Mouse (Mus musculus) CH12.LX (cell line): ENCODE results near the gene Rgs19. TPM values are rescaled to one million over a fixed set of nuclear protein-coding genes. Genes with fewer than 3 reads are reported as not detected.

ENCODE experiments used
- DNase-seq: peaks from one replicate; pipeline ENCODE4 v3.0.0-alpha.2; 2013; ENCODE audit errors: extremely low read depth
- H3K27ac ChIP-seq: 2 replicates; pipeline ENCODE4 v1.5.1; 2012; ENCODE audit warnings: low read depth, mild to moderate bottlenecking, control low read depth, moderate library complexity; ENCODE audit not compliant: insufficient read depth
- H3K27me3 ChIP-seq: replicated peaks from 2 replicates; pipeline ENCODE3; 2012; ENCODE audit warnings: inconsistent platforms
- H3K36me3 ChIP-seq, 2 experiments: replicated peaks in 1 of 2; 2 replicates each; pipeline versions ENCODE3 to v1.6.1; 2012; ENCODE audit warnings: inconsistent platforms in 1 of 2, low read length in 1 of 2, mild to moderate bottlenecking in 1 of 2, mixed read lengths in 1 of 2, moderate library complexity in 1 of 2; ENCODE audit not compliant: control insufficient read depth in 1 of 2, insufficient read depth in 1 of 2
- H3K4me1 ChIP-seq, 2 experiments: 2 replicates each; pipeline ENCODE4 v1.6.1; 2012; ENCODE audit warnings: inconsistent platforms in 1 of 2, moderate library complexity in 1 of 2; ENCODE audit not compliant: insufficient read depth in 2 of 2, control insufficient read depth in 1 of 2
- H3K4me2 ChIP-seq: 2 replicates; pipeline ENCODE4 v1.6.1; 2012; ENCODE audit warnings: low read depth, mild to moderate bottlenecking, control low read depth; ENCODE audit not compliant: poor library complexity, insufficient read depth, severe bottlenecking
- H3K4me3 ChIP-seq, 3 experiments: fragments of 150-350 bp in 1 of 3; sonication (generic) in 1 of 3; replicated peaks in 1 of 3; 2 replicates each; pipeline versions ENCODE3 to v1.5.1; 2011 to 2012; ENCODE audit warnings: low read depth in 2 of 3, low read length in 2 of 3, mild to moderate bottlenecking in 2 of 3, moderate library complexity in 2 of 3, control low read depth in 1 of 3, improper control_type of control experiment in 1 of 3, inconsistent platforms in 1 of 3, mixed read lengths in 1 of 3; ENCODE audit not compliant: poor library complexity in 1 of 3
- H3K79me2 ChIP-seq: replicated peaks from 2 replicates; pipeline ENCODE4 v1.6.1; 2012; ENCODE audit warnings: mild to moderate bottlenecking, moderate library complexity; ENCODE audit not compliant: control insufficient read depth, poor library complexity, insufficient read depth, severe bottlenecking; ENCODE audit errors: extremely low read depth
- H3K9ac ChIP-seq: 2 replicates; pipeline ENCODE4 v1.6.1; 2012; ENCODE audit warnings: low read depth, mild to moderate bottlenecking, control low read depth, moderate library complexity; ENCODE audit not compliant: insufficient read depth
- H3K9me3 ChIP-seq: replicated peaks from 2 replicates; pipeline ENCODE3; 2012; ENCODE audit warnings: low read length, inconsistent platforms, mixed read lengths
- CHD1 ChIP-seq: IDR thresholded peaks from 2 replicates; pipeline ENCODE4 v1.6.1; 2012; ENCODE audit warnings: low read depth, low read length, improper control_type of control experiment, inconsistent platforms
- CTCF ChIP-seq, 2 experiments: IDR thresholded peaks in 1 of 2; conservative IDR thresholded peaks in 1 of 2; 2 replicates each; pipeline ENCODE4 v1.5.1; 2011 to 2012; ENCODE audit warnings: low read depth in 2 of 2, low read length in 2 of 2, improper control_type of control experiment in 1 of 2, inconsistent platforms in 1 of 2, mild to moderate bottlenecking in 1 of 2, moderate library complexity in 1 of 2
- E2F4 ChIP-seq: IDR thresholded peaks from 2 replicates; pipeline ENCODE4 v1.6.1; 2011; ENCODE audit warnings: low read depth, low read length, improper control_type of control experiment; ENCODE audit not compliant: insufficient replicate concordance
- ELF1 ChIP-seq: IDR thresholded peaks from 2 replicates; pipeline ENCODE4 v1.6.1; 2014; ENCODE audit warnings: low read depth, mild to moderate bottlenecking, inconsistent platforms, low read length, improper control_type of control experiment
- ETS1 ChIP-seq: conservative IDR thresholded peaks from 2 replicates; pipeline ENCODE4 v1.6.1; 2012; ENCODE audit warnings: low read depth, mild to moderate bottlenecking, inconsistent platforms, low read length, improper control_type of control experiment, moderate library complexity
- GABPA ChIP-seq: IDR thresholded peaks from 2 replicates; pipeline ENCODE4 v1.6.1; 2012; ENCODE audit warnings: low read depth, low read length, improper control_type of control experiment, inconsistent platforms; ENCODE audit not compliant: insufficient replicate concordance
- IRF4 ChIP-seq: IDR thresholded peaks from 2 replicates; pipeline ENCODE4 v1.6.1; 2014; ENCODE audit warnings: low read depth, mild to moderate bottlenecking, inconsistent platforms, low read length, improper control_type of control experiment
- KAT2A ChIP-seq: IDR thresholded peaks from 2 replicates; pipeline ENCODE4 v1.6.1; 2012; ENCODE audit warnings: low read length, improper control_type of control experiment, inconsistent platforms; ENCODE audit not compliant: insufficient replicate concordance
- MAFK ChIP-seq: IDR thresholded peaks from 2 replicates; pipeline ENCODE4 v1.6.1; 2011; ENCODE audit warnings: low read length, improper control_type of control experiment; ENCODE audit not compliant: insufficient replicate concordance
- MEF2A ChIP-seq: IDR thresholded peaks from 2 replicates; pipeline ENCODE4 v1.6.1; 2014; ENCODE audit warnings: low read depth, mild to moderate bottlenecking, inconsistent platforms, low read length, improper control_type of control experiment, borderline replicate concordance
- MXI1 ChIP-seq: IDR thresholded peaks from 2 replicates; pipeline ENCODE4 v1.6.1; 2011; ENCODE audit warnings: mild to moderate bottlenecking, low read depth, low read length, improper control_type of control experiment
- MYC ChIP-seq: IDR thresholded peaks from 2 replicates; pipeline ENCODE4 v1.6.1; 2011; ENCODE audit warnings: low read depth, mild to moderate bottlenecking, improper control_type of control experiment, low read length
- NRF1 ChIP-seq: IDR thresholded peaks from 2 replicates; pipeline ENCODE4 v1.6.1; 2014; ENCODE audit warnings: low read depth, mild to moderate bottlenecking, inconsistent platforms, low read length, improper control_type of control experiment, moderate library complexity
- PAX5 ChIP-seq: IDR thresholded peaks from 2 replicates; pipeline ENCODE4 v1.6.1; 2012; ENCODE audit warnings: low read length, inconsistent platforms, mixed read lengths
- POLR2A ChIP-seq: IDR thresholded peaks from 2 replicates; pipeline ENCODE4 v1.6.1; 2011; ENCODE audit warnings: low read depth, mild to moderate bottlenecking, improper control_type of control experiment, low read length
- RAD21 ChIP-seq: IDR thresholded peaks from 2 replicates; pipeline ENCODE4 v1.6.1; 2011; ENCODE audit warnings: low read depth, mild to moderate bottlenecking, low read length, improper control_type of control experiment, moderate library complexity
- RCOR1 ChIP-seq: conservative IDR thresholded peaks from 2 replicates; pipeline ENCODE4 v1.6.1; 2012; ENCODE audit warnings: low read depth, mild to moderate bottlenecking, inconsistent platforms, low read length, improper control_type of control experiment
- SIN3A ChIP-seq: IDR thresholded peaks from 2 replicates; pipeline ENCODE4 v1.6.1; 2012; ENCODE audit warnings: low read length, improper control_type of control experiment, inconsistent platforms
- SMC3 ChIP-seq: IDR thresholded peaks from 2 replicates; pipeline ENCODE4 v1.6.1; 2011; ENCODE audit warnings: low read depth, low read length, improper control_type of control experiment
- TCF12 ChIP-seq: IDR thresholded peaks from 2 replicates; pipeline ENCODE4 v1.6.1; 2014; ENCODE audit warnings: low read depth, mild to moderate bottlenecking, inconsistent platforms, low read length, improper control_type of control experiment
- USF1 ChIP-seq: IDR thresholded peaks from 2 replicates; pipeline ENCODE4 v1.6.1; 2014; ENCODE audit warnings: low read depth, mild to moderate bottlenecking, inconsistent platforms, low read length, improper control_type of control experiment
- USF2 ChIP-seq: conservative IDR thresholded peaks from 2 replicates; pipeline ENCODE4 v1.6.1; 2011; ENCODE audit warnings: low read depth, low read length, improper control_type of control experiment
- ZC3H11A ChIP-seq: IDR thresholded peaks from 2 replicates; pipeline ENCODE4 v1.6.1; 2012; ENCODE audit warnings: low read depth, mild to moderate bottlenecking, inconsistent platforms, low read length, improper control_type of control experiment
- ZMIZ1 ChIP-seq: IDR thresholded peaks from 2 replicates; pipeline ENCODE4 v1.6.1; 2012; ENCODE audit warnings: low read depth, mild to moderate bottlenecking, inconsistent platforms, low read length, improper control_type of control experiment
- ZNF384 ChIP-seq: IDR thresholded peaks from 2 replicates; pipeline ENCODE4 v1.6.1; 2012; ENCODE audit warnings: low read depth, low read length, improper control_type of control experiment, inconsistent platforms
- dilution Hi-C: fragments of 300-500 bp; cut with MboI; formaldehyde crosslinking; loops from 2 replicates; pipeline ENCODE4 v1.14.3; 2020; ENCODE audit warnings: low sequenced_read_pairs; ENCODE audit not compliant: extremely low pct_unique_long_range_greater_than_20kb, extremely low pct_ligation_motif_present
- in situ Hi-C: fragments of 300-500 bp; cut with MboI; formaldehyde crosslinking; loops from 3 replicates; pipeline ENCODE4 v1.14.3; 2019; ENCODE audit warnings: low sequenced_read_pairs, low pct_ligation_motif_present, low pct_unique_long_range_greater_than_20kb, mixed read lengths
- polyA plus RNA-seq: library from polyadenylated mRNA; unstranded; fragments of >175 nt; gene quantifications from 2 replicates; pipeline ENCODE4 v1.2.1, GENCODE M21; 2012; ENCODE audit warnings: low read depth; ENCODE audit not compliant: insufficient read length
- total RNA-seq, 2 experiments: library from RNA; depleted of rRNA; stranded (reverse); fragments of 300-350 nt in 1 of 2; fragments of >200 nt in 1 of 2; gene quantifications; 2 replicates each; pipeline ENCODE4 v1.2.3; 2012 to 2014

Rgs19 gene
- total and polyA plus RNA-seq, 3 experiments, result 50.2 to 159 (median 67.0) TPM

DNA sequence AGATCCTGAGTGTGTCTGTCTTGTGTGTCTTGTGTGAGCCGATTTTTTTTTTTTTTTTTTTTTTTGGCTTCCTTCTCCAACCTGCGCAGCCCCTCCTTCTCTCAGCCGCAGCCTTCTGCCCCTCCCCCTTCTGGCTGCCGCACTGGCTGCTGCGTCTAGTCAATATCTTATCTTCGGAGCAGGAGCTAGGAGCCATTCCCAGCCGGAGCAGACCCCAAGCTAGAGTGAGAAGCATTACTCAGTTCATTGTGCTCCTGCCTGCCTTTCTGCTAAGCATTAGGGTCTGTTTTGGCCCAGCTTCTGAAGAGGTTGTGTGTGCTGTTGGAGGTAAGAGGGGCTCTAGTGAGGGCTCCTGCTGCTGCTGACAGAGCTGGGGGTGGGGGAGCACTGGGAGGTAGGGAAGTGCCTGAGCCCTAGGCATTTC is 21.1 kb upstream of the Rgs19 start, which contains the start of gene Oprl1:
Gene Oprl1 (plus strand): TSS at position 114 of the 424 bp plus-strand sequence.
- peak within 1 kb of the TSS; percentile 44 for H3K4me2 ChIP-seq
- H3K27ac ChIP-seq, result no peak within 1 kb of the TSS
- no peaks in the 10 kb centered on the region for H3K36me3 ChIP-seq
- no peaks in the 10 kb centered on the region for H3K79me2 ChIP-seq
- peaks cover 52% of the 10 kb centered on the region for H3K27me3 ChIP-seq
- dilution Hi-C loops (no loop called here), in situ Hi-C loops (no loop called here)
- H3K9ac ChIP-seq, result no peak within 1 kb of the TSS
- H3K4me1 ChIP-seq, result peaks cover 0 to 13% of the 10 kb centered on the region in 2 experiments; a peak in 2 of 4 replicates
- H3K9me3 ChIP-seq, result no peaks in the 10 kb centered on the region
- no peak for DNase-seq
- no peak for TF ChIP-seq NRF1
- TF ChIP-seq ZNF384, result peak; percentile 89
- H3K4me3 ChIP-seq, result no peak within 1 kb of the TSS

DNA sequence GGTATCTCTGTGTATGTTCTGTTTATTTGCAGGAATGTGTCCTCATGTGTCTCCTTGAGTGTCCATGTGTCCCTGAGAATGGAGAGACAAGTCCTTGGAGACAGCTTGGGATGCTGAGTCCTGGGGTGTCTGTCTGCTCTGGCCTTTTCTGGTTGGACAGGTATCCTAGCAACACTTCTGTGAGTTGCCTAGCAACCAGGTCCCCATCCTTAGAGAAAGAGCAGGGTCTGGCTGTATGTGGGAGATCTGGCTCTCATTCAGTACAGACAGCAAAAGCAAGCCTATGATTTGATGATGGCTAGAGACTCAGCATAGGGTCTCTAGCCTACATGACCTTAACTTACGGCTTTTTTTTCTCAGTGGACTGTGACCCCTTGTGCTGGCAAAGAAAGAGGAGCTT is 20.0 kb upstream of the Rgs19 start:
- dilution Hi-C loops, result no loop called here
- H3K4me2 ChIP-seq, result no peak overlapping the region
- no peak overlapping the region for H3K9ac ChIP-seq

DNA sequence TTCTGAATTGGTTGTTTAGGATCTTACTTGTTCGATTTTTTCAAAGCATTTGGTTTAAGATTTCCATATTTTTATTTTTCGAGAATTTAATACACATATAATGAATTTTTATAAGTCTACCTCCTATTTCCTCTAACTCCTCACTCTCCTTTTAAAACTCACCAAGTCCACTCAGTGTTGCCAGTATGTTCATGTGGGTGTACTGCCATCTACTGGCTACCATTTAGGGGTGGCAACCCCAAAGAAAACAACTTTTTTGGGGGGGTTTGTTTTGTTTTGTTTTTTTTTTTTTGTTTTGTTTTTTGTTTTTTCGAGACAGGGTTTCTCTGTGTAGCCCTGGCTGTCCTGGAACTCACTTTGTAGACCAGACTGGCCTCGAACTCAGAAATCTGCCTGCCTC is 12.9 kb upstream of the Rgs19 start:
- Histone ChIP-seq H3K4me1 (no peaks in the 10 kb centered on the region), H3K4me2 (no peak overlapping the region), H3K9me3 (no peaks in the 10 kb centered on the region), H3K27ac (no peak overlapping the region), H3K4me3 (no peak overlapping the region), H3K79me2 (no peaks in the 10 kb centered on the region), H3K36me3 (no peaks in the 10 kb centered on the region), H3K27me3 (peaks cover 8% of the 10 kb centered on the region), H3K9ac (no peak overlapping the region)
- TF ChIP-seq ZC3H11A (no peak), PAX5 (no peak), ZMIZ1 (no peak), ZNF384 (peak; percentile 75), CHD1 (no peak), CTCF (conservative IDR thresholded peaks at IDR 0.05 in 1 of 2, IDR thresholded peaks at IDR 0.05 in 1 of 2; ENCODE audit: low read depth in 2 of 2, low read length in 2 of 2) (peak; percentile 15 to 79; a peak in 2 of 4 replicates), SMC3 (peak; percentile 53), SIN3A (no peak), RAD21 (peak; percentile 79)
- in situ Hi-C loops, result no loop called here
- peak; percentile 20 for DNase-seq
- dilution Hi-C loops, result no loop called here

More for the DNA sequence above, 20.0 kb upstream of the Rgs19 start:
- no peak overlapping the region for H3K4me3 ChIP-seq
- H3K4me1 ChIP-seq, result peaks cover 0 to 13% of the 10 kb centered on the region in 2 experiments; a peak in 2 of 4 replicates
- H3K27me3 ChIP-seq, result peaks cover 44% of the 10 kb centered on the region
- H3K36me3 ChIP-seq, result no peaks in the 10 kb centered on the region
- in situ Hi-C loops, result no loop called here
- H3K79me2 ChIP-seq, result no peaks in the 10 kb centered on the region
- no peak for TF ChIP-seq IRF4
- TF ChIP-seq CHD1, result no peak
- TF ChIP-seq SIN3A, result no peak
- TF ChIP-seq ZC3H11A, result no peak
- no peak for TF ChIP-seq USF2
- no peak for TF ChIP-seq KAT2A
- TF ChIP-seq GABPA, result no peak
- TF ChIP-seq MEF2A, result no peak
- no peak for TF ChIP-seq TCF12
- TF ChIP-seq RAD21, result no peak
- TF ChIP-seq E2F4, result no peak
- no peak for TF ChIP-seq MYC
- no peak for TF ChIP-seq RCOR1
- TF ChIP-seq MXI1, result no peak
- no peak for TF ChIP-seq NRF1
- no peak for TF ChIP-seq MAFK
- no peak for TF ChIP-seq ELF1
- no peak for TF ChIP-seq USF1
- no peak for TF ChIP-seq POLR2A
- no peak for TF ChIP-seq ETS1
- DNase-seq, result no peak
- H3K9me3 ChIP-seq, result no peaks in the 10 kb centered on the region
- H3K27ac ChIP-seq, result no peak overlapping the region
